Mouse (Mus musculus): ENCODE data around the gene Olfr691. TPM values are rescaled to one million over a fixed set of nuclear protein-coding genes. Genes with fewer than 3 reads are reported as not detected.
"Not testable (repeated sequence)": the region's sequence is repeated elsewhere in the genome, so short reads cannot be mapped to it uniquely, and the experiment has no call there.

The Olfr691 gene
- total and polyA plus RNA-seq, 3 experiments: not detected

GRCm38 (mm10) chr7:105361713-105362112, 19.6 kb upstream of the Olfr691 start:
- Histone ChIP-seq H3K27me3 (ENCODE audit: control insufficient read depth in 1 of 2, insufficient read depth in 2 of 2, low read length in 2 of 2) (no peaks in the 10 kb centered on the region), H3K79me2 (ENCODE audit: control insufficient read depth, insufficient read depth, low read length, poor library complexity) (no peaks in the 10 kb centered on the region), H3K9me3 (replicated peaks; ENCODE audit: insufficient read depth, low read length) (no peaks in the 10 kb centered on the region), H3K4me1 (ENCODE audit: control insufficient read depth in 1 of 2, insufficient read depth in 2 of 2, low read length in 2 of 2) (no peaks in the 10 kb centered on the region), H3K4me3 (ENCODE audit: control insufficient read depth in 1 of 2, insufficient read depth in 1 of 2, low read depth in 2 of 2, low read length in 2 of 2) (no peak overlapping the region), H3K27ac (ENCODE audit: control insufficient read depth, low read depth, low read length) (no peak overlapping the region), H3K9ac (ENCODE audit: control insufficient read depth, low read depth, low read length, poor library complexity, severe bottlenecking) (no peak overlapping the region), H3K36me3 (ENCODE audit: control insufficient read depth in 1 of 2, insufficient read depth in 2 of 2, low read length in 2 of 2) (no peaks in the 10 kb centered on the region)
- DNase-seq (ENCODE audit: low read depth, low spot score): no peak
- TF ChIP-seq MEF2A (IDR thresholded peaks at IDR 0.05; ENCODE audit: extremely low read depth, insufficient replicate concordance, low read depth, low read length, poor library complexity, severe bottlenecking): no peak
- TF ChIP-seq GATA1 (IDR thresholded peaks at IDR 0.05; ENCODE audit: low read depth, low read length): no peak
- no peak for TF ChIP-seq ETS1 (IDR thresholded peaks at IDR 0.05; ENCODE audit: low read depth, low read length)
- no peak for TF ChIP-seq POLR2AphosphoS5 (IDR thresholded peaks at IDR 0.05; ENCODE audit: borderline replicate concordance, low read depth, low read length)

- not testable (repeated sequence) for H3K27ac ChIP-seq (ENCODE audit: control insufficient read depth, low read depth, low read length); H3K4me1 ChIP-seq (ENCODE audit: control insufficient read depth in 1 of 2, insufficient read depth in 2 of 2, low read length in 2 of 2); H3K36me3 ChIP-seq (ENCODE audit: control insufficient read depth in 1 of 2, insufficient read depth in 2 of 2, low read length in 2 of 2); H3K79me2 ChIP-seq (ENCODE audit: control insufficient read depth, insufficient read depth, low read length, poor library complexity); DNase-seq (ENCODE audit: low read depth, low spot score); H3K9me3 ChIP-seq (replicated peaks; ENCODE audit: insufficient read depth, low read length); H3K9ac ChIP-seq (ENCODE audit: control insufficient read depth, low read depth, low read length, poor library complexity, severe bottlenecking); H3K4me3 ChIP-seq (ENCODE audit: control insufficient read depth in 1 of 2, insufficient read depth in 1 of 2, low read depth in 2 of 2, low read length in 2 of 2); H3K27me3 ChIP-seq (ENCODE audit: control insufficient read depth in 1 of 2, insufficient read depth in 2 of 2, low read length in 2 of 2)
These were observed 14.4 kb upstream of the Olfr691 start for GRCm38 (mm10) chr7:105356487-105356886.

- not testable (repeated sequence) for H3K27me3 ChIP-seq (ENCODE audit: control insufficient read depth in 1 of 2, insufficient read depth in 2 of 2, low read length in 2 of 2); H3K79me2 ChIP-seq (ENCODE audit: control insufficient read depth, insufficient read depth, low read length, poor library complexity); DNase-seq (ENCODE audit: low read depth, low spot score); H3K4me1 ChIP-seq (ENCODE audit: control insufficient read depth in 1 of 2, insufficient read depth in 2 of 2, low read length in 2 of 2); H3K27ac ChIP-seq (ENCODE audit: control insufficient read depth, low read depth, low read length); H3K9ac ChIP-seq (ENCODE audit: control insufficient read depth, low read depth, low read length, poor library complexity, severe bottlenecking); H3K36me3 ChIP-seq (ENCODE audit: control insufficient read depth in 1 of 2, insufficient read depth in 2 of 2, low read length in 2 of 2); H3K9me3 ChIP-seq (replicated peaks; ENCODE audit: insufficient read depth, low read length); H3K4me3 ChIP-seq (ENCODE audit: control insufficient read depth in 1 of 2, insufficient read depth in 1 of 2, low read depth in 2 of 2, low read length in 2 of 2)
These were observed 14.0 kb upstream of the Olfr691 start for GRCm38 (mm10) chr7:105356064-105356463.

GRCm38 (mm10) chr7:105342752-105343151, 682 bp upstream of the Olfr691 start:
- no peaks in the 10 kb centered on the region for H3K9me3 ChIP-seq (replicated peaks; ENCODE audit: insufficient read depth, low read length)

More at GRCm38 (mm10) chr7:105342752-105343151, 682 bp upstream of the Olfr691 start:
- Histone ChIP-seq H3K27ac (ENCODE audit: control insufficient read depth, low read depth, low read length) (no peak overlapping the region), H3K36me3 (ENCODE audit: control insufficient read depth in 1 of 2, insufficient read depth in 2 of 2, low read length in 2 of 2) (no peaks in the 10 kb centered on the region), H3K4me3 (ENCODE audit: control insufficient read depth in 1 of 2, insufficient read depth in 1 of 2, low read depth in 2 of 2, low read length in 2 of 2) (no peak overlapping the region), H3K79me2 (ENCODE audit: control insufficient read depth, insufficient read depth, low read length, poor library complexity) (no peaks in the 10 kb centered on the region), H3K27me3 (ENCODE audit: control insufficient read depth in 1 of 2, insufficient read depth in 2 of 2, low read length in 2 of 2) (no peaks in the 10 kb centered on the region), H3K9ac (ENCODE audit: control insufficient read depth, low read depth, low read length, poor library complexity, severe bottlenecking) (no peak overlapping the region), H3K4me1 (ENCODE audit: control insufficient read depth in 1 of 2, insufficient read depth in 2 of 2, low read length in 2 of 2) (no peaks in the 10 kb centered on the region)
- TF ChIP-seq ETS1 (IDR thresholded peaks at IDR 0.05; ENCODE audit: low read depth, low read length): no peak
- no peak for TF ChIP-seq ZC3H11A (IDR thresholded peaks at IDR 0.05; ENCODE audit: low read depth, low read length)
- TF ChIP-seq TAL1 (IDR thresholded peaks at IDR 0.05; ENCODE audit: low read length): no peak
- no peak for TF ChIP-seq NRF1 (IDR thresholded peaks at IDR 0.05; ENCODE audit: insufficient read depth, low read depth, low read length, poor library complexity, severe bottlenecking)
- no peak for TF ChIP-seq USF2 (IDR thresholded peaks at IDR 0.05; ENCODE audit: borderline replicate concordance in 1 of 2, insufficient read depth in 1 of 2, low read depth in 1 of 2, low read length in 2 of 2)
- TF ChIP-seq MXI1 (IDR thresholded peaks at IDR 0.05; ENCODE audit: low read depth, low read length): no peak
- no peak for TF ChIP-seq CHD2 (IDR thresholded peaks at IDR 0.05; ENCODE audit: low read length)
- TF ChIP-seq MAFK (IDR thresholded peaks at IDR 0.05; ENCODE audit: borderline replicate concordance, low read depth, low read length): no peak
- no peak for TF ChIP-seq CTCF (IDR thresholded peaks at IDR 0.05 in 2 of 3, conservative IDR thresholded peaks at IDR 0.05 in 1 of 3; ENCODE audit: control insufficient read depth in 1 of 3, insufficient read depth in 1 of 3, low read depth in 2 of 3, low read length in 3 of 3, poor library complexity in 1 of 3, severe bottlenecking in 1 of 3)
- DNase-seq (ENCODE audit: low read depth, low spot score): no peak

Measured in MEL (cell line).